Mouse (Mus musculus) embryonic facial prominence, embryonic 14.5 days (tissue): ENCODE data around the gene Rph3al. TPM values are rescaled to one million over a fixed set of nuclear protein-coding genes. Genes with fewer than 3 reads are reported as not detected.

Experiments
- ATAC-seq: fragments of 200-750 bp; cut with Nextera tagmentation; 2 replicates; pipeline ENCODE4 v1.8.0; 2017; ENCODE audit warnings: low read depth, moderate number of reproducible peaks, moderate TSS enrichment
- DNase-seq: peaks from one replicate; pipeline ENCODE4 v3.0.0-alpha.2; 2015; ENCODE audit warnings: low spot score
- H3K27ac ChIP-seq: fragments of 300-500 bp; sonication (generic); replicated peaks from 2 replicates; pipeline ENCODE4 v1.5.1; 2014; ENCODE audit warnings: low read depth, mild to moderate bottlenecking, low read length, moderate library complexity
- H3K27me3 ChIP-seq: fragments of 300-500 bp; sonication (generic); replicated peaks from 2 replicates; pipeline ENCODE4 v1.6.1; 2014; ENCODE audit warnings: low read length; ENCODE audit not compliant: control insufficient read depth, insufficient read depth
- H3K36me3 ChIP-seq: fragments of 300-500 bp; sonication (generic); 2 replicates; pipeline ENCODE4 v1.6.1; 2014; ENCODE audit warnings: low read length, mixed read lengths; ENCODE audit not compliant: control insufficient read depth, insufficient read depth
- H3K4me1 ChIP-seq: fragments of 300-500 bp; sonication (generic); 2 replicates; pipeline ENCODE4 v1.6.1; 2014; ENCODE audit warnings: antibody characterized with exemption, low read length; ENCODE audit not compliant: control insufficient read depth, insufficient read depth
- H3K4me2 ChIP-seq: fragments of 300-500 bp; sonication (generic); 2 replicates; pipeline ENCODE4 v1.6.1; 2014; ENCODE audit warnings: low read depth, mild to moderate bottlenecking, low read length, moderate library complexity, mixed read lengths
- H3K4me3 ChIP-seq: fragments of 300-500 bp; sonication (generic); 2 replicates; pipeline ENCODE4 v1.5.1; 2014; ENCODE audit warnings: low read depth, mild to moderate bottlenecking, low read length
- H3K9ac ChIP-seq: fragments of 300-500 bp; sonication (generic); 2 replicates; pipeline ENCODE4 v1.6.1; 2014; ENCODE audit warnings: low read depth, mild to moderate bottlenecking, low read length, moderate library complexity, mixed read lengths
- H3K9me3 ChIP-seq: fragments of 300-500 bp; sonication (generic); 2 replicates; pipeline ENCODE4 v1.6.1; 2016; ENCODE audit warnings: low read length; ENCODE audit not compliant: control insufficient read depth
- WGBS: fragments of 180-500 bp; shearing (Covaris S2); extraction: QIAGEN DNeasy Blood & Tissue Kit; methylation state at CpG from one replicate; pipeline ENCODE4 v1.1.7; 2014; 5-methylcytosine and 5-hydroxymethylcytosine counted together
- polyA plus RNA-seq: library from polyadenylated mRNA; unstranded; fragments of >200 nt; fragmentation: Nextera tagmentation; extraction: Ambion mirVana; gene quantifications from 2 replicates; pipeline ENCODE4 v1.2.1, GENCODE M21; 2014

The Rph3al gene
- polyA plus RNA-seq, 1 experiment from 2014 or later = 3.0 TPM

GRCm38 (mm10) chr11:75911962-75912361 lies 26.3 kb downstream of the Rph3al start:
- no peak overlapping the region for H3K4me2 ChIP-seq
- 92% methylated on average over 1 of the region's 1 CpGs for WGBS
- no peak for DNase-seq
- H3K27me3 ChIP-seq = no peaks in the 10 kb centered on the region
- 0 out of 2 replicates have a peak, but pooled peaks cover 4% of the 10 kb centered on the region for H3K9me3 ChIP-seq
- H3K27ac ChIP-seq = no peak overlapping the region
- H3K9ac ChIP-seq = no peak overlapping the region
- no peaks in the 10 kb centered on the region for H3K36me3 ChIP-seq
- no peak for ATAC-seq
- H3K4me3 ChIP-seq = no peak overlapping the region
- no peaks in the 10 kb centered on the region for H3K4me1 ChIP-seq

- ATAC-seq (no peak), DNase-seq (no peak)
- Histone ChIP-seq H3K9ac (no peak overlapping the region), H3K4me3 (no peak overlapping the region), H3K9me3 (0 out of 2 replicates have a peak, but pooled peaks cover 4% of the 10 kb centered on the region), H3K27ac (no peak overlapping the region), H3K36me3 (no peaks in the 10 kb centered on the region), H3K4me2 (no peak overlapping the region), H3K27me3 (no peaks in the 10 kb centered on the region), H3K4me1 (no peaks in the 10 kb centered on the region)
- 80% methylated on average over 9 of the region's 9 CpGs for WGBS
These were observed 28.4 kb downstream of the Rph3al start for GRCm38 (mm10) chr11:75909702-75910429.

- Histone ChIP-seq H3K4me2 (no peak overlapping the region), H3K4me1 (no peaks in the 10 kb centered on the region), H3K4me3 (no peak overlapping the region), H3K27ac (no peak overlapping the region), H3K9ac (no peak overlapping the region), H3K9me3 (0 out of 2 replicates have a peak, but pooled peaks cover 4% of the 10 kb centered on the region), H3K36me3 (no peaks in the 10 kb centered on the region), H3K27me3 (no peaks in the 10 kb centered on the region)
- DNase-seq (no peak), ATAC-seq (no peak)
- WGBS = 63% methylated on average over 4 of the region's 4 CpGs
These were observed 30.8 kb downstream of the Rph3al start for GRCm38 (mm10) chr11:75907406-75907805.

DNA sequence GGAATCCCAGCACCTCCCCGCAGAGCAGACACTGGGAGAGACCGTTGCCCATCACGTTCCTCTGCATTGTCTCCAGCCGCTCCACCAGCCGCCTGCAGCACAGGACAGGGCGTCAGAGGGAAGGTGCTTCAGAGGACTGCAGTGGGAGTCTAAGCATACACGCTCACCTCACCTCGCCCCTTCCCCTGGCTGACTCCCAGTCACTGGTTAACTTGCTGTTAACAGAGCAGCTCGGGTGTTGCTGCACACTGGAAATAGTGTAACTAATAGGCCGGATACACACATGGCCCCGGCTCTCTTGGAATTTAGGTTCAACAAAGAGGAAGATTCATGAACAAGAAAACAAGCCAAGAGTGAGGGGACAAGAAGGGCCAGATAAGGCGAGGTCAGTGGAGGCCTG lies 31.7 kb downstream of the Rph3al start:
- Histone ChIP-seq H3K27ac (no peak overlapping the region), H3K9me3 (no peaks in the 10 kb centered on the region), H3K36me3 (no peaks in the 10 kb centered on the region), H3K4me1 (no peaks in the 10 kb centered on the region), H3K4me2 (no peak overlapping the region), H3K9ac (no peak overlapping the region), H3K27me3 (no peaks in the 10 kb centered on the region), H3K4me3 (no peak overlapping the region)
- ATAC-seq (no peak), DNase-seq (no peak)
- WGBS = 59% methylated on average over 12 of the region's 12 CpGs

GRCm38 (mm10) chr11:75904982-75905381 lies 33.2 kb downstream of the Rph3al start:
- H3K4me2 ChIP-seq = no peak overlapping the region
- ATAC-seq = no peak
- no peaks in the 10 kb centered on the region for H3K4me1 ChIP-seq
- no peak overlapping the region for H3K4me3 ChIP-seq
- H3K9me3 ChIP-seq = no peaks in the 10 kb centered on the region
- 58% methylated on average over 6 of the region's 6 CpGs for WGBS
- H3K36me3 ChIP-seq = no peaks in the 10 kb centered on the region
- no peak overlapping the region for H3K27ac ChIP-seq
- no peak overlapping the region for H3K9ac ChIP-seq
- peak; percentile 48 for DNase-seq
- no peaks in the 10 kb centered on the region for H3K27me3 ChIP-seq

DNA sequence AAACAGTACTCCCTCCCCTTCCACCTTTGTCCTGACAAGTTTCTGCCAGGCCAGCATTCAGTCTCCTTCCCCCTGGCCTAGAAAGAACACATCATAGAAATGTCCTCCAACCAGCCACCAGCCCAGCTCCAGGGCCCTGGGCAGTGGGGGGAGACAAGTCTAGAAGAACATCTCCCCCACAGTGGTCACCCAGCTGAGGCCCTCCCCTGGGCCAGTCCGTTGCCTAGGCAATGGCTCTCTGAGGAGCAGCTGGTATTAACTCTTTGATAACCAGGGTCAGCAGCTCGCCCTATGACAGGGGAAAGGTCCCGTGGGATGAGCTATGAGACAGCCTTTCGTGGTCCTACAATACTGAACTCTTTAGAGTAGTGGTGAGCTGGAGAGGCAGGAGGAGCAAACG lies 33.7 kb downstream of the Rph3al start:
- Histone ChIP-seq H3K4me3 (no peak overlapping the region), H3K9me3 (no peaks in the 10 kb centered on the region), H3K27ac (no peak overlapping the region), H3K9ac (no peak overlapping the region), H3K27me3 (no peaks in the 10 kb centered on the region), H3K36me3 (no peaks in the 10 kb centered on the region), H3K4me1 (no peaks in the 10 kb centered on the region), H3K4me2 (no peak overlapping the region)
- WGBS = 43% methylated on average over 5 of the region's 5 CpGs
- ATAC-seq = 0 out of 2 replicates have a peak, but pooled peaks have one; percentile 33
- DNase-seq = no peak

- no peak for ATAC-seq
- H3K9ac ChIP-seq = no peak overlapping the region
- H3K4me3 ChIP-seq = no peak overlapping the region
- H3K27ac ChIP-seq = no peak overlapping the region
- no peak overlapping the region for H3K4me2 ChIP-seq
- DNase-seq = no peak
- no peaks in the 10 kb centered on the region for H3K4me1 ChIP-seq
- no peaks in the 10 kb centered on the region for H3K36me3 ChIP-seq
- H3K9me3 ChIP-seq = no peaks in the 10 kb centered on the region
- WGBS = 79% methylated on average over 3 of the region's 3 CpGs
- no peaks in the 10 kb centered on the region for H3K27me3 ChIP-seq
These were observed 34.7 kb downstream of the Rph3al start for GRCm38 (mm10) chr11:75903486-75903885.

- no peak overlapping the region for H3K27ac ChIP-seq
- no peaks in the 10 kb centered on the region for H3K4me1 ChIP-seq
- 70% methylated on average over 6 of the region's 6 CpGs for WGBS
- ATAC-seq (no peak), DNase-seq (no peak)
- no peaks in the 10 kb centered on the region for H3K27me3 ChIP-seq
- no peaks in the 10 kb centered on the region for H3K9me3 ChIP-seq
- no peak overlapping the region for H3K4me2 ChIP-seq
- no peaks in the 10 kb centered on the region for H3K36me3 ChIP-seq
- H3K4me3 ChIP-seq = no peak overlapping the region
- no peak overlapping the region for H3K9ac ChIP-seq
These were observed 36.9 kb downstream of the Rph3al start for GRCm38 (mm10) chr11:75901339-75901738.

GRCm38 (mm10) chr11:75899676-75900075 lies 38.6 kb downstream of the Rph3al start:
- Histone ChIP-seq H3K27ac (no peak overlapping the region), H3K9me3 (no peaks in the 10 kb centered on the region), H3K36me3 (no peaks in the 10 kb centered on the region), H3K4me3 (no peak overlapping the region), H3K4me2 (no peak overlapping the region), H3K4me1 (no peaks in the 10 kb centered on the region), H3K27me3 (no peaks in the 10 kb centered on the region), H3K9ac (no peak overlapping the region)
- DNase-seq = no peak
- WGBS = 33% methylated on average over 9 of the region's 9 CpGs
- no peak for ATAC-seq
